Mouse (Mus musculus): Measurements from ENCODE around the gene Coro1a. TPM values are rescaled to one million over a fixed set of nuclear protein-coding genes. Genes with fewer than 3 reads are reported as not detected.

Coro1a gene
- polyA plus RNA-seq, 1 experiment from 2014 or later = 19.6 TPM

DNA sequence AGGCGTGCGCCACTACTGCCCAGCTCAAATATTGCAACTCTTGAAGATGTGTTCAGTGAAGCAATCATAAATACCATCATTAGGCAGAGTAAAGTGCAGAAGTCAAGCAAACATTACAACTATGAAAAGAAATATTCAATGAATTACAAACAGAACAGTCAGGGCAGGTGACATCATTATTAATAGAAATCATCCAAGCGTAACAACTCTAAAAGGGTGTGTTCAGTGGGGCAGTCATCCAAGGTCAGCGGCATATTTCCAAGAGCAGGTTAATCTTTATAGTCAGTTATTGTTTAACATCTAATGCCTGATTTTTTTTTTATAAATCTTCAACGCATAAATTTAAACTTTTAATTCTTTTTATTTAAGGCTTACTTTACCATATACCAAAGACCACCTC lies 26.4 kb downstream of the Coro1a start:
- Histone ChIP-seq H3K4me1 (ENCODE audit: control insufficient read depth, insufficient read depth, low read length) (no peaks in the 10 kb centered on the region), H3K36me3 (ENCODE audit: control insufficient read depth, insufficient read depth, low read length) (no peaks in the 10 kb centered on the region), H3K27me3 (ENCODE audit: control insufficient read depth, insufficient read depth, low read length) (no peaks in the 10 kb centered on the region), H3K4me2 (replicated peaks; ENCODE audit: low read depth, low read length) (no peak overlapping the region), H3K9me3 (ENCODE audit: control insufficient read depth, low read length) (no peaks in the 10 kb centered on the region), H3K4me3 (ENCODE audit: low read length) (no peak overlapping the region), H3K27ac (ENCODE audit: low read depth, low read length) (no peak overlapping the region), H3K9ac (ENCODE audit: low read depth, low read length) (no peak overlapping the region)
- 89% methylated on average over 5 of the region's 5 CpGs for WGBS
- no peak for ATAC-seq (ENCODE audit: low FRiP score, low TSS enrichment)

DNA sequence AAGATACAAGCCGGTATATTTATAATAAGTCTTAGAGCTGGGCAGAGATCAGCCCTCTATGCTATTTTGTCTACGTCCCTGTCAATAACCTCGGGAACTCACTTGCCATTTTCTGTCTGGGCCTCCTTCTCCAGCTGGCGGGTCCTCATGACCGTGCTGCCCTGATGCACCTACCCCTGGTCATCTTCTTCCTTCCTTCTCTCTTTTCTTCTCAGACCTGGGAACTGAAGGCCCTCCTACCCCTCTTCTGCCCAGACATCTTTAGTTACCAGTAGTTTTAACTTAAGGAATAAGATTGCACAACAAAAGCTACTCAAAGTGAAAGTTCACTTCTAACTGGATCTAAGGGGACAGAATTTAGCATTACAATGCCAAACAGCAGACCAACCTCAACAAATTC lies 27.9 kb downstream of the Coro1a start:
- no peaks in the 10 kb centered on the region for H3K9me3 ChIP-seq (ENCODE audit: control insufficient read depth, low read length)

DNA sequence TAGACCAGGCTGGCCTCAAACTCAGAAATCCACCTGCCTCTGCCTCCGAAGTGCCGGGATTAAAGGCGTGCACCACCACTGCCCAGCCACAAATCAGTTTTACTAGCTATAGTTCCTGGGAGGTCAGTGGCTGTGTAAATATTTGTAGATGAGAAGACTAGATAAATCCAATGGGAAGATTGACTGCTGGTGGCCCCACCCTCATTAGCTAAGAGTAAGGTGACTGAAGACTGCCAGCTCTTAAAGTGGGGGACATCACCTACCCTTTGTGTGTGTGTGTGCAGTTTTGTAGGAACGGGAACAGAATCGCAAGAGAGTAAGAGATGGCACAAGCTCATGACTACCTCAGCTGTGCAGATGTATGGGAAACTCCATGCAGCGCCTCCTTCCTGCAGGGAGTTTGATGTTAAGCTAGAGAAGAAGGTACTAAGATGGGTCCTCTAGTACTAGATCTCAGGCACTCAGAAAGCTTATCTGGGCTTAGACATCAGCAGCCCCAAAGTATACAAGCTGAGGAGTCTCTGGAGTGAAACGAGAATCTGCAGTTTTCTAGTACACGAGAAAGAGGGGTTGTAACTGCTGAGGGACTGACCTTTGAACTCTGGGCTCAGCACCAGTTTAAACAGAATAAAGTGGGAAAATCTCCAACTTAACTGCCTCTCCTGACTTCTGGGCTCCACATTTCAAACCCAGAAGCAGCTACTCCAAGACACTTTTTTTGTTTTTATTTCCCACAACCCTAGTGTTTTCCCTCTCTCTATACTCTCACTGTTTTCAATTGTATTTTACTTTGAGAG lies 28.8 kb downstream of the Coro1a start:
- Histone ChIP-seq H3K9ac (ENCODE audit: low read depth, low read length) (no peak overlapping the region), H3K9me3 (ENCODE audit: control insufficient read depth, low read length) (no peaks in the 10 kb centered on the region), H3K36me3 (ENCODE audit: control insufficient read depth, insufficient read depth, low read length) (peaks cover 2% of the 10 kb centered on the region; the same call in 1 of the 2 replicates), H3K27ac (ENCODE audit: low read depth, low read length) (no peak overlapping the region), H3K4me3 (ENCODE audit: low read length) (no peak overlapping the region), H3K4me1 (ENCODE audit: control insufficient read depth, insufficient read depth, low read length) (no peaks in the 10 kb centered on the region), H3K27me3 (ENCODE audit: control insufficient read depth, insufficient read depth, low read length) (no peaks in the 10 kb centered on the region), H3K4me2 (replicated peaks; ENCODE audit: low read depth, low read length) (no peak overlapping the region)
- ATAC-seq (ENCODE audit: low FRiP score, low TSS enrichment) = no peak
- WGBS = 64% methylated on average over 8 of the region's 8 CpGs

More for the DNA sequence above, 27.9 kb downstream of the Coro1a start:
- H3K27ac ChIP-seq (ENCODE audit: low read depth, low read length) = no peak overlapping the region
- H3K4me2 ChIP-seq (replicated peaks; ENCODE audit: low read depth, low read length) = no peak overlapping the region
- H3K4me1 ChIP-seq (ENCODE audit: control insufficient read depth, insufficient read depth, low read length) = no peaks in the 10 kb centered on the region
- WGBS = 93% methylated on average over 5 of the region's 5 CpGs
- peaks cover 2% of the 10 kb centered on the region; the same call in 1 of the 2 replicates for H3K36me3 ChIP-seq (ENCODE audit: control insufficient read depth, insufficient read depth, low read length)
- H3K9ac ChIP-seq (ENCODE audit: low read depth, low read length) = no peak overlapping the region
- no peak overlapping the region for H3K4me3 ChIP-seq (ENCODE audit: low read length)
- H3K27me3 ChIP-seq (ENCODE audit: control insufficient read depth, insufficient read depth, low read length) = no peaks in the 10 kb centered on the region
- ATAC-seq (ENCODE audit: low FRiP score, low TSS enrichment) = no peak

DNA sequence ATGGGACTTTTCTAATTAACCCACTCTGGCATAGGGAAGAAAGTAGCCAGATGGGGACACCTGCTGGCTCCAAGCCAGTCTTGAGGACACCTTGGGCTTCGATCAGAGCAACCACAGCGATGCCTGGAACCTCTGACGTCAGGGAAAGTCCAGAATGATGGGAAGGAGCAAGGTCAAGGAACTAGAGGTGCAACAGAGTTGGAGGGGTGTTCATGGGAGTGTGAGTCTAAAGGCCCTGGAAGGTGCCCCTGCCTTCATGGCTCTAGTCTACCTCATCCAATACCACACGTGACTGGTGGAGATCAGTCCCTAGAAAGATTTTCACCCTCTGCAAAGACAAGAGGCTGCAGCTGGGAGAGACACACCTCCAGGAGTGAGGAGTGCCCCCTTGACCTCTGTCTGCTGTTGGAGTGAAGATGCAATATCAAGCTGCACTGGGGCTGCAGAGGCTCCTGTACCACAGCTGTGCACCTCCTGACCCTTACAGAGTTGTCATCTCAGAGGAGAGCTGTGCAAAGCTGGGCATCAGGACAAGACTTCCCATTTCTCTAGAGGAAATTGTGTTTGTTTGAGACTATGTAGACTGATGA lies 30.9 kb downstream of the Coro1a start:
- H3K27me3 ChIP-seq (ENCODE audit: control insufficient read depth, insufficient read depth, low read length) = no peaks in the 10 kb centered on the region
- no peak overlapping the region for H3K4me3 ChIP-seq (ENCODE audit: low read length)
- no peaks in the 10 kb centered on the region for H3K4me1 ChIP-seq (ENCODE audit: control insufficient read depth, insufficient read depth, low read length)
- no peak overlapping the region for H3K4me2 ChIP-seq (replicated peaks; ENCODE audit: low read depth, low read length)
- no peak overlapping the region for H3K9ac ChIP-seq (ENCODE audit: low read depth, low read length)
- peaks cover 14% of the 10 kb centered on the region; the same call in 1 of the 2 replicates for H3K36me3 ChIP-seq (ENCODE audit: control insufficient read depth, insufficient read depth, low read length)
- H3K27ac ChIP-seq (ENCODE audit: low read depth, low read length) = no peak overlapping the region
- H3K9me3 ChIP-seq (ENCODE audit: control insufficient read depth, low read length) = no peaks in the 10 kb centered on the region
- no peak for ATAC-seq (ENCODE audit: low FRiP score, low TSS enrichment)
- WGBS = 81% methylated on average over 4 of the region's 4 CpGs

DNA sequence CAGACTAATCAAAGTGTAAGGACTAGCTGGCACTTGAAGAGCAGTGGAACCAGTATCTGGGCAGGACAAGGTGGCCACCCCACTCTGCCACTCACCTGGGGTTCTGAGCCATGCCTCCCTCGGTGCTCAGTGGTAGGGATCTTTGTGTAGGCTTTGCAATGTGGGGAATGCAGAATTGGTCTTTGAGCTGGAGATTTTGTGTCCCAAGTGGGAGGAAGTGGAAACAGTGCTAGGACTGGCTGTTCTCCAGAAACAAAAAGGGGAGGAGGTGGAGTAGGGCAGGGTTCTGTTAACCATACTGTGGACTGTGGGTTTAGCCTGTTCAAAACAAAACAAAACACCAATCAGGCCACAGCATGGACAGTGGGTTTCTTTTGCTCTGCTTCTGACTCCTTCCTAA lies 31.4 kb downstream of the Coro1a start, which contains the start of gene Sult1a1:
Gene Sult1a1, minus strand, starts transcription at position 226 of the 400 bp plus-strand sequence.
- Histone ChIP-seq H3K9me3 (ENCODE audit: control insufficient read depth, low read length) (no peaks in the 10 kb centered on the region), H3K4me3 (ENCODE audit: low read length) (no peak within 1 kb of the TSS), H3K27ac (ENCODE audit: low read depth, low read length) (no peak within 1 kb of the TSS; the same call in 1 of the 2 replicates), H3K4me1 (ENCODE audit: control insufficient read depth, insufficient read depth, low read length) (no peaks in the 10 kb centered on the region), H3K9ac (ENCODE audit: low read depth, low read length) (no peak within 1 kb of the TSS; the same call in 1 of the 2 replicates), H3K4me2 (replicated peaks; ENCODE audit: low read depth, low read length) (no peak within 1 kb of the TSS), H3K36me3 (ENCODE audit: control insufficient read depth, insufficient read depth, low read length) (peaks cover 17% of the 10 kb centered on the region; the same call in 1 of the 2 replicates), H3K27me3 (ENCODE audit: control insufficient read depth, insufficient read depth, low read length) (no peaks in the 10 kb centered on the region)
- WGBS = 84% methylated on average over 1 of the region's 1 CpGs
- ATAC-seq (ENCODE audit: low FRiP score, low TSS enrichment) = 0 out of 2 replicates have a peak, but pooled peaks have one; percentile 35

DNA sequence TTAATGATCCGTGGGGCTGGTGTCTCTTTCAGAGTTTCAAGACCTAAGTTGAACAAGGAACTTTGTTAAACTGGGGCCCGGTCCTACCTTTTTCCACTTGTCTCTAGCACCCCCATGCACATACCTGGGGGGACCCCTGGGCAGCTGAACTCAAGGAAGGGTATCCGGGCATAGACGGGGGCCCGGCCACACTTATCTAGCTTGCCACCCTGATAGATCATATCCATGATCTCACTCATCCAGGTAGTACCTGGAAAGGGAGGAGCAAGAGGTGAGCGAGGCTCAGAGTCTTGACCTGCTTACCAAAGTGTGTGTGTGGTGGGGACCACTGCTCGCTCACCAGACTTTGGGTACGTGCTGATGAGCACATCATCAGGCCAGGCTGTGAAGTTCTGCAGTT lies 32.5 kb downstream of the Coro1a start:
- 97% methylated on average over 8 of the region's 8 CpGs for WGBS
- ATAC-seq (ENCODE audit: low FRiP score, low TSS enrichment) = no peak
- peaks cover 19% of the 10 kb centered on the region; the same call in 1 of the 2 replicates for H3K36me3 ChIP-seq (ENCODE audit: control insufficient read depth, insufficient read depth, low read length)

DNA sequence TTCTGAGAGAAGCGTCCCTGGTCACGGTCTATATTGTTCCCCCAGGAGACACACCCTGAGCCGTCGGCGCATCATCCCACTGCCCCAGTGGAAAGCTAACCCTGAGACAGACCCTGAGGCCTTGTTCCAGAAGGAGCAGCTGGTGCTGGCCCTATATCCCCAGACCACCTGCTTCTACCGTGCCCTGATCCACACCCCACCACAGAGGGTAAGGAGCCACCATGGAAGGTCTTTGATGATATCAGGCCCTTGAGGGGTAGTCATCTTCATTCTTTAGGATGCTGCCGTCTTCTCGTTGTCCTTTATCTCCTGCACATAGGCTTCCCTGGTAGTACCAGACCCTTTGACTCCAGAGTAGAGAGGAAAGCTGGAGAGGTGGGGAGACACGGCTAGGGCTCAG lies 35.5 kb downstream of the Coro1a start:
- Histone ChIP-seq H3K4me1 (ENCODE audit: control insufficient read depth, insufficient read depth, low read length) (no peaks in the 10 kb centered on the region), H3K27ac (ENCODE audit: low read depth, low read length) (no peak overlapping the region), H3K27me3 (ENCODE audit: control insufficient read depth, insufficient read depth, low read length) (no peaks in the 10 kb centered on the region), H3K9ac (ENCODE audit: low read depth, low read length) (no peak overlapping the region), H3K4me3 (ENCODE audit: low read length) (no peak overlapping the region), H3K9me3 (ENCODE audit: control insufficient read depth, low read length) (no peaks in the 10 kb centered on the region), H3K4me2 (replicated peaks; ENCODE audit: low read depth, low read length) (no peak overlapping the region), H3K36me3 (ENCODE audit: control insufficient read depth, insufficient read depth, low read length) (peaks cover 21% of the 10 kb centered on the region; the same call in 1 of the 2 replicates)
- 95% methylated on average over 9 of the region's 9 CpGs for WGBS
- ATAC-seq (ENCODE audit: low FRiP score, low TSS enrichment) = no peak

More for the DNA sequence above, 32.5 kb downstream of the Coro1a start:
- no peak overlapping the region for H3K27ac ChIP-seq (ENCODE audit: low read depth, low read length)
- no peaks in the 10 kb centered on the region for H3K4me1 ChIP-seq (ENCODE audit: control insufficient read depth, insufficient read depth, low read length)
- H3K9me3 ChIP-seq (ENCODE audit: control insufficient read depth, low read length) = no peaks in the 10 kb centered on the region
- H3K9ac ChIP-seq (ENCODE audit: low read depth, low read length) = no peak overlapping the region
- H3K4me3 ChIP-seq (ENCODE audit: low read length) = no peak overlapping the region
- no peaks in the 10 kb centered on the region for H3K27me3 ChIP-seq (ENCODE audit: control insufficient read depth, insufficient read depth, low read length)
- H3K4me2 ChIP-seq (replicated peaks; ENCODE audit: low read depth, low read length) = no peak overlapping the region

DNA sequence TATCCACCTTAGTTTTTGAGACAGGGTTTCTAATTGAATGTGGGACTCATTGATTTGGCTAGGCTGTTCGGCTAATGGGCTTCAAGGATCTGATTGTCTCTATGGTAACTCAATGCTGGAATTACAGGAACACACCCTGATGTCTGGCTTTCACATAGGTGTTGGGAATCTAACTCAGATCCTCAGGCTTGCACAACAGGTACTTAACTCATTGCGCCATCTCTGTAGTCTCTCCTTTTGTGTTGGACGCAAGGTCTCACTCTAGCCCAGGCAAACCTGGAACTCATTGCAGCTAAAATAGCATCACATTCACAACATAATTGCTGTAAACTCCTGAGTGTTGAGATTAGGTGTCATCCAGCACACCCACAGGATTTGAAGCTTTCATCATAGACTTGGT lies 37.4 kb downstream of the Coro1a start:
- Histone ChIP-seq H3K9ac (ENCODE audit: low read depth, low read length) (no peak overlapping the region), H3K27ac (ENCODE audit: low read depth, low read length) (no peak overlapping the region), H3K4me3 (ENCODE audit: low read length) (no peak overlapping the region), H3K27me3 (ENCODE audit: control insufficient read depth, insufficient read depth, low read length) (no peaks in the 10 kb centered on the region), H3K36me3 (ENCODE audit: control insufficient read depth, insufficient read depth, low read length) (peaks cover 23% of the 10 kb centered on the region; the same call in 1 of the 2 replicates), H3K4me2 (replicated peaks; ENCODE audit: low read depth, low read length) (no peak overlapping the region), H3K9me3 (ENCODE audit: control insufficient read depth, low read length) (no peaks in the 10 kb centered on the region), H3K4me1 (ENCODE audit: control insufficient read depth, insufficient read depth, low read length) (no peaks in the 10 kb centered on the region)
- no peak for ATAC-seq (ENCODE audit: low FRiP score, low TSS enrichment)
- 90% methylated on average over 3 of the region's 3 CpGs for WGBS

DNA sequence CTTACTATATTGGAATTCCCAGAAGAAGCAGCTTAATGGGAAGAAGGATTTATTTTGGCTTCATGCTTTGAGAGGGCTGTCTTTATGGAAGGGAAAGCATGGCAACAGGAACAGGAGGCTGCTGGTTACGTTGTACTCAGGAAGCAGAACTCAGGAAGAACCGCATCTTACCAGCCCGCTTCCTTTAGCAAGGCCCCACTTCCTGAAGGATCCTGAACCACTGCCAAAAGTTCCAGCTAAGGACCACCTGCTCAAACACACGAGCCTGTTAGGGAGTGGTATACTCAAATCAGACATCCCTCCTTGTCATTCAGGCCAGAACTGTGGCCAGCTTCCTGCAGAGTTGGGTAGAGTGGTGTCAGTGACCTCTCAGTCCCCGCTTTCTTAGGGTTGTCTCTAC lies 39.1 kb downstream of the Coro1a start:
- Histone ChIP-seq H3K4me3 (ENCODE audit: low read length) (no peak overlapping the region), H3K9me3 (ENCODE audit: control insufficient read depth, low read length) (no peaks in the 10 kb centered on the region), H3K27me3 (ENCODE audit: control insufficient read depth, insufficient read depth, low read length) (no peaks in the 10 kb centered on the region), H3K4me2 (replicated peaks; ENCODE audit: low read depth, low read length) (no peak overlapping the region), H3K27ac (ENCODE audit: low read depth, low read length) (peak overlapping the region; percentile 51; the same call in 1 of the 2 replicates), H3K4me1 (ENCODE audit: control insufficient read depth, insufficient read depth, low read length) (no peaks in the 10 kb centered on the region), H3K36me3 (ENCODE audit: control insufficient read depth, insufficient read depth, low read length) (peaks cover 33% of the 10 kb centered on the region; the same call in 1 of the 2 replicates), H3K9ac (ENCODE audit: low read depth, low read length) (no peak overlapping the region)
- ATAC-seq (ENCODE audit: low FRiP score, low TSS enrichment) = no peak
- WGBS = 76% methylated on average over 5 of the region's 5 CpGs
